Mouse (Mus musculus) T-cell, adult 66 days (primary cell): ENCODE data around the gene Ccr7. TPM values are rescaled to one million over a fixed set of nuclear protein-coding genes. Genes with fewer than 3 reads are reported as not detected.

Experiments used
- total RNA-seq, 2 experiments: library from RNA; stranded (reverse); gene quantifications; 3 replicates in 1 of 2; 4 replicates in 1 of 2; pipeline ENCODE4 v1.2.4; 2023

Gene Ccr7
- total RNA-seq = 100 to 1,000 TPM; 516 to 541 TPM

GRCm38 (mm10) chr11:99154987-99155641, at the start of gene Ccr7:
Gene Ccr7, minus strand, starts transcription at chr11:99155077.

Other genes with a start within 250 kb of the Ccr7 start
- 1 to 10 TPM; 5.0 to 5.3 TPM for gene Cdc6, start 247.3 kb downstream of the Ccr7 start, total RNA-seq
- 10 to 100 TPM; 82.6 to 84.2 TPM for gene Rara, start 227.3 kb downstream of the Ccr7 start, total RNA-seq
- gene Gjd3, start 172.1 kb downstream of the Ccr7 start, total RNA-seq = not detected
- 10 to 100 TPM; 18.8 to 34.2 TPM for gene Top2a, start 130.9 kb downstream of the Ccr7 start, total RNA-seq
- gene Igfbp4, start 113.8 kb downstream of the Ccr7 start, total RNA-seq = 100 to 1,000 TPM; 228 to 236 TPM
- gene Tns4, start 65.8 kb downstream of the Ccr7 start, total RNA-seq = 1 to 10 TPM in 1 of 2 experiments, not detected in 1; 1.1 TPM
- gene Smarce1, start 75.9 kb upstream of the Ccr7 start, total RNA-seq = 100 to 1,000 TPM; 147 to 153 TPM
- gene Krt222, start 89.0 kb upstream of the Ccr7 start, total RNA-seq = not detected
- not detected for gene Krt24, start 130.2 kb upstream of the Ccr7 start, total RNA-seq
- not detected for gene Krt25, start 167.9 kb upstream of the Ccr7 start, total RNA-seq
- gene Krt26, start 182.9 kb upstream of the Ccr7 start, total RNA-seq = not detected
- not detected for gene Krt27, start 196.0 kb upstream of the Ccr7 start, total RNA-seq
- not detected for gene Krt28, start 219.8 kb upstream of the Ccr7 start, total RNA-seq
- 1 to 10 TPM; 4.7 to 5.7 TPM for gene Krt10, start 234.3 kb upstream of the Ccr7 start, total RNA-seq